Mouse (Mus musculus) urinary bladder, adult 2 months (tissue): ENCODE measurements around the gene Tle3. TPM values are rescaled to one million over a fixed set of nuclear protein-coding genes. Genes with fewer than 3 reads are reported as not detected.

Source experiments
- DNase-seq: peaks from one replicate; pipeline ENCODE4 v3.0.0; 2022; ENCODE audit warnings: low spot score
- polyA plus RNA-seq: library from polyadenylated mRNA; depleted of rRNA; stranded (reverse); fragments of >200 nt; gene quantifications from 2 replicates; pipeline ENCODE4 v1.2.3, GENCODE M21; 2012

Tle3 gene
- polyA plus RNA-seq, 1 experiment, result 39.4 TPM

- no peak for DNase-seq
Measured at GRCm38 (mm10) chr9:61396474-61396873, 24.3 kb downstream of the Tle3 start.

DNA sequence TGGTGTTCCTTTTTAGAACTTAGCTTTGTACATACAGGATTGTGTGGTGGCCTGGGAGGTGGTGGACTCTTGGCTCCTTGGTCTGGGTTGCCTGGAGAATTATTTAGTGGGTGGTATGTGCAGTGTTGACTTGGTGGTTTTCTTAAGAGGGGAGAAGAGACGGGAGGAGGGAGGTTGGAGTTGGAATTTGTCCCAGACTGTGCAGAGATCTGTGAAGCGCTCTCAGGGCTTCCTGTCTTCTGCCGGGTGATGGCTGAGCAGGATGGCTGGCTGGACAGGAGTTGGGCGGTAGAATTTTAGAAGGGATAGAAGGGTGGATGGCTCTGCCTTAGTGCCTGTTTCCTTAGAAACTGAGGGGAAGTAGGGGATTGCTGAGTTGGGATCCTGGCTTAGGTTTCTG, 25.0 kb downstream of the Tle3 start:
- DNase-seq, result no peak

DNA sequence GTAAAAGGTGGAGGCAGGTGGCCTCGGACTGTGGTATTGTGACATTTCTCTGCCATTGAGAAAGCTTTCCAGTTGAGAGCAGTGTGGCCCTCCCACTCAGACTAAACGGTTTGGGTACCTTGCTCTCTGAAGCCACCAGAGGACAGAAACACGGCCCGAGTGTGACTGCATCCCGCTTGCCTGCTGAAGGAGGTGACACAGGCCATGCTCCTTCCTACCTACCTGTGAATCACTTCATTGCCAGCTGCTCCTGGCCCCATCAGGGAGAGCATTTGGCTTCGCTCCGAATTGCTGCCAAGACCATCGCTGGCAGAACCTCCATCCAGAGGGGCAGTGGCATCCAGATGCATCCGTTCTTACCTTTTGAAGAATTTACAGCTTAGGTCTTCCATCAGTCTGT, 26.0 kb downstream of the Tle3 start:
- no peak for DNase-seq

DNA sequence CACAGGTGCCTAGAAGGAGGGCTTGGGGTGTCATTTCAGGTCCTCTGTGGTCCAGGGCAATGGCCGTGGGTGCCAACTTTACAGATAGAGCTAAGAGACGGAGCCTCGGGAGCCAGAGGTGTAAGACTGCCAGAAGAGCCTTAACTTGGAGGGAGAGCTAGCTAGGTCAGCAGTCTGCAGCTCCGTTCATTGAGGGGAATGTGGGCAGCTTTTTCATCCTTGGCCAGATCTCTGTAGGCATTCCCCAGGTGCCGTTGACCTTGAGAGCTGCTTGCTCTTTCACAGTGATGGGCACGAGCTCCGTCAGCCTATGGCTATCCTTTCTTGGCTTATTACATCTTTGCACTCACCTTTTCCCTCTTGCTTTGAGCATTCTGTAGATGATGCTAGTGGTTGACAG, 28.0 kb downstream of the Tle3 start:
- no peak for DNase-seq

- no peak for DNase-seq
Measured at GRCm38 (mm10) chr9:61401664-61402063, 29.5 kb downstream of the Tle3 start.

GRCm38 (mm10) chr9:61402268-61402667, 30.1 kb downstream of the Tle3 start:
- DNase-seq, result no peak

GRCm38 (mm10) chr9:61402716-61403115, 30.6 kb downstream of the Tle3 start:
- no peak for DNase-seq

DNA sequence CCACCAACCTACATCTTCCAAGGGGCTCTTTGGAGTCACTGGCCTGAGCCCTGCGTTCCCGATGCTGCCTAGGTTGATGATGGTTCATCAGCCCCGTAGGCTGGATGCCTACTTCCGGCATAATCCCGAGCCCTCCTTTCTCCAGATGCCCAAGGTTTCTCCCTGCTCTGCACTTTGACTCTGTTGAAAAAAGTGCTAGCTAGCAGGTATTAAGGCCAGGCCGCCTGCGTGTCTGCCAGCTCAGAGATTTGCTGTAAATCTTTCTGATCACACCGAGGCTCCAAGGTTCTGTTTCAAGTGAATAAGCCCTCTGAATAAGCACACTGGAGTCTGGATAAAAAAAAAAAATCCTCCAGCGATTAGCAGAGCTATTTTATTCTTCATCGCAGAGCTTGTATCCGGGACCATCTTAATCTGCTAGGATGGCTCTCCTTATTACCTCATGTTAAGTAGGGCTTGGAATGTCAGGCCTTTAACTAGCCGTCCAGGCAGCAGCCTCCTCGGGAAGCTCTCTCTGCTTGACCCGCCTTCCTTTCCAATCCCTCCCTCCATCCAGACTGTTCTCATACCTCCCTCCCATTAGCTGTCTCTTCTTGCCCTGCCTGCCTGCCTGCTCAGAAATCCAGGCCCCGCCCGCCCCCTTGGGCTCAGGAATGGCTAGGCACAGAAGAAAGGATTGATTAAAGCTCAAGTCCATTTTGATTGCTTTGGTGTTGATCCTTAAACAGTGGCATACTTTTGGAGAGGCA, 31.9 kb downstream of the Tle3 start:
- DNase-seq, result no peak

GRCm38 (mm10) chr9:61404615-61404980, 32.4 kb downstream of the Tle3 start:
- DNase-seq, result no peak

DNA sequence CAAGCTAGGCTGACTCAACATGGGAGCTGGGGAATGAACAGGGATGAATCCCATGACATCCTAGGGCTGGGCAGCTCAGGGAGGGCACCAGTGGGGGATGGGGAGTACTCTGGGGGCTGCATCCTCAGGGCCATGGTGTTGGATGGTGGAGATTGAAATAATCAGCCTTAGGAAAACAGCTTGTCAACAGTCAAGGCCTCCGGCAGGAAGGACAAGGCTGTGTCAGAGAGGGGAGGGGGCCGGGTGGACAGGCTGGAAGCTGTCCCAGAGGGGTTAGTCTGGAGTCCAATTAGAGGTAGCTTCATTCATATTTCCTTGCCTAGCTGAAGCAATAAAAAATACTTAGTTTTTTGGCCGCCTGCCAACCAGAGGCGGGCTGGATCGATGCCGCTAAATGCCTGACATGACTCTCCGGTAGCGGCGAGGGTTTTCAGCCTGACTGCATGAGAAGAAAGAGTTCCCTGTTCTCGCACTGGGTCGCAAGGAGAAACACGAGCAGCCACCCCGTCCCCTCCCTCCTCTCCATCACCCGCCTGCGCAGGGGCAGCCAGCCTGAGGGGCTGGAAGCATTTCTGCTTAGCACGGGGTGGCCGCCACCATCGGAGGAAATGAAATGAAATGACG, 32.9 kb downstream of the Tle3 start:
- no peak for DNase-seq

DNA sequence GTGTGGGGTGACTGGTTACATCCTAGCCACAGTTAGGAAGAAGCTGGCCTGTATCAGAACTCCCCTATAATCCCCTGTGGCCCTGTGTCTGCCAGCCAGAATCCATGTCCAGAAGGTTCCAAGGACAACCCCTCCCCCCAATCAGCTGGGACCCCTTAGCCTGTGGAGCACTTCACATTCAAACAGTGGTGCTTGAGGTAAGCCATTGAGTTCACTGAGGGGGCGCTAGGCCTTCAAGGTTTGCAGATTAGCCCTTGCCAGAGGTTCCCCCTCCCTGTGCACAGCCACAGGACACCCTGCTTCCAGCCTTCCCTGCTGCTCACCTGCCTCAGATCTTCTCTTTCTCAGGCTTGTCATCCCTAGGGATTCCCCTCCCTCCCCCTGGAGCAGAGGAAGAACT, 34.2 kb downstream of the Tle3 start:
- DNase-seq, result no peak

GRCm38 (mm10) chr9:61409046-61409445, 36.9 kb downstream of the Tle3 start:
- no peak for DNase-seq

DNA sequence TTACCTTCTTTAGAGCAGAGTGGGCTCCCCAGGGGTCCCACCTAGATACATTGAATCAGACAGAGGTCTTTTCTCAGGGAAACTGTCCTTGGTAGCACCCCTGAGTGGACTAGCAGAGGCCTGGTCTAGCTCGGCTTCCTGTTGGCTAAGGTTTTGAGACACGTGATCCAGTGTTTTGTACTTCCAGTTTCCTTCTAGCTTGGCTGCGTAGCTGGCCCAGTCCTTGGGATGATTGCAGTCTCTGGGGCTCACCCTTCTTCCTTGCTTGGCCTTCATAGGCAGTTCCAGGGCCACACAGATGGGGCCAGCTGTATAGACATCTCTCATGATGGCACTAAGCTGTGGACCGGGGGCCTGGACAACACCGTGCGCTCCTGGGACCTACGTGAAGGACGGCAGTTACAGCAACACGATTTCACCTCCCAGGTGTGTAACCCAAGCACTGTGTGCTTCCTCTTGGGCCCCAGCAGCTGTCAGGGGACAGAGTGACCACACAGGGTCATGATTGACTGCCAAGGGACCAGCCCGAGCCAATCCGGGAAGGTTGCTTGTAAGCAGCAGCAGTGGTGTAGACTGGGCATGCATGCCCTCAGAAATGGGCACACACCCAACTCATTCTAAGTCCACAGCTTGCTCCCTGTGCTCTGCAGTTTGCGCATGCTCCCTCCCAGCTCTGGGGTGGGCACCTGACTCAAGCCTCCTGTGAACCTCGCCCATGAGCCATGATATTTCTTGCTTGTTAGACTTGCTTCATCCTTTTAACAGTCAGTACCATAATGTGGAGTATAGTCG, 41.7 kb downstream of the Tle3 start:
- no peak for DNase-seq

DNA sequence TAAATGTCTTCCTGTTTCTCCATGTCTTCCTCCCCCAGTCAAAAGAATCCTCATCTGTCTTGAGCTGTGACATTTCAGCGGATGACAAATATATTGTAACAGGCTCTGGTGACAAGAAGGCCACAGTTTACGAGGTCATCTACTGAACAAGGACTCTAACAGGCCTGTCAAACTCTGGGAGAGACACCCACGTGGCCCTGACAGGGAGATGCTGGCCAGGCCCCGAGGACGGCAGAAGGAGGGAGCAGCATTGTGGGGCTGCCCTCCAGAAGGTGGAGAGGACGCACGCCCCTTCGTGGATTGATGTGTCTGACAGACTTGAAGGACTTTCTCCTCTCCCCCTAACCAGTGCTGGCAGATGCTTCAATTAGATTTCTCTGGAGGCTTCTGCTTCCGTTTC, 44.4 kb downstream of the Tle3 start:
- DNase-seq, result no peak

GRCm38 (mm10) chr9:61421626-61422025, 49.5 kb downstream of the Tle3 start:
- DNase-seq, result no peak

GRCm38 (mm10) chr9:61424245-61424644, 52.1 kb downstream of the Tle3 start:
- DNase-seq, result no peak

DNA sequence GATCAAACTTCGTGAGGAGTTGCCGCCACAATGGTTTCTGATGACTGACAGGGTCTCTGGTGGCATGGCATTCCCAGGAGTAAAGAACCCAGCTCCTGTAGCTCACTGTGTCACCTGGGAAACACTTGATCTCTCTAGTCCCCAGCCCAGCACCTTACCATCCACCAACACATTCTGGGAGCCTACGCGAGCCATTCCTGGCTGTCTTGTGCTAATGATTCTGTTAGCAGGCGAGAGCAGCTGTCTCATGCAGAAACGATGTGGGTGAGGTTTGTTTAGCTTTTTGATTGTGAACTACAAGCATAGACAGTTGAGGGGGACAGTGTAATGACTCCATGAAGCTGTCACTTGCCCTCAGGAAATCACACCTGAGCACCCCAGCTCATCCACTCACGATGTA, 54.3 kb downstream of the Tle3 start:
- no peak for DNase-seq

DNA sequence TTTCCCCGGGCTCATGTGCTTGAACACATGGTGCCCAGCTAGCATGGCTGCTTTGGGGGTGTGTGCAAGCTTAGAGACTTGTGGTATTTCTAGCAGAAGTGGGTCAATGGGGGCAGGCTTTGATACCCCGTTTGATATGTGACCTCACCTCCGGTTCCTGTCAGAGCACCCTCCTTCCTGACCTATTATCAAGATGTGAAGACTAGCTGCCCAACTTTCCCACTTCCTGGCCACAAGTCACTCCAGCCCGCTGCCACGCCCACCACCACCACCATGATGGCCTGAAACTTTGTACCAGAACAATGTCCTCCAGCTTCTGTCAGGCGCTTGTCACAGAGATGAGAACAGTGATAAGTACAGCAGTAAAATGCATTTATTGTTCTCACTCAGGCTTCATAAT, 54.9 kb downstream of the Tle3 start:
- DNase-seq, result no peak

GRCm38 (mm10) chr9:61427901-61428300, 55.7 kb downstream of the Tle3 start:
- DNase-seq, result no peak

GRCm38 (mm10) chr9:61431830-61432229, 59.7 kb downstream of the Tle3 start:
- DNase-seq, result no peak

GRCm38 (mm10) chr9:61433206-61433605, 61.0 kb downstream of the Tle3 start:
- DNase-seq, result no peak

GRCm38 (mm10) chr9:61434062-61434461, 61.9 kb downstream of the Tle3 start:
- no peak for DNase-seq
